Mouse (Mus musculus): ENCODE results near the gene Ttc3. TPM values are rescaled to one million over a fixed set of nuclear protein-coding genes. Genes with fewer than 3 reads are reported as not detected.
A peak's percentile ranks its signal among the peaks of the same experiment; 100 is the strongest.

The Ttc3 gene
- polyA plus RNA-seq, 1 experiment from 2014 or later: 915 TPM

- no peak for ATAC-seq (ENCODE audit: low FRiP score)
Measured at GRCm38 (mm10) chr16:94345733-94346132, 24.7 kb upstream of the Ttc3 start.

GRCm38 (mm10) chr16:94347080-94347731 is 23.2 kb upstream of the Ttc3 start:
- H3K27me3 ChIP-seq (replicated peaks): no peaks in the 10 kb centered on the region
- no peaks in the 10 kb centered on the region for H3K9me3 ChIP-seq (replicated peaks)
- no peak overlapping the region for H3K27ac ChIP-seq (replicated peaks)
- H3K9ac ChIP-seq (replicated peaks): no peak overlapping the region
- H3K4me3 ChIP-seq (replicated peaks): no peak overlapping the region
- H3K4me1 ChIP-seq: peaks cover 10% of the 10 kb centered on the region; the same call in 1 of the 2 replicates
- no peak overlapping the region for H3K4me2 ChIP-seq
- no peaks in the 10 kb centered on the region for H3K36me3 ChIP-seq
- WGBS: 79% methylated on average over 7 of the region's 7 CpGs
- ATAC-seq (ENCODE audit: low FRiP score): no peak

More at GRCm38 (mm10) chr16:94345733-94346132, 24.7 kb upstream of the Ttc3 start:
- H3K4me1 ChIP-seq: peaks cover 10% of the 10 kb centered on the region; the same call in 1 of the 2 replicates
- H3K9ac ChIP-seq (replicated peaks): no peak overlapping the region
- WGBS: 86% methylated on average over 1 of the region's 1 CpGs
- no peaks in the 10 kb centered on the region for H3K36me3 ChIP-seq
- no peak overlapping the region for H3K27ac ChIP-seq (replicated peaks)
- H3K9me3 ChIP-seq (replicated peaks): no peaks in the 10 kb centered on the region
- H3K4me2 ChIP-seq: no peak overlapping the region
- H3K27me3 ChIP-seq (replicated peaks): no peaks in the 10 kb centered on the region
- H3K4me3 ChIP-seq (replicated peaks): no peak overlapping the region

DNA sequence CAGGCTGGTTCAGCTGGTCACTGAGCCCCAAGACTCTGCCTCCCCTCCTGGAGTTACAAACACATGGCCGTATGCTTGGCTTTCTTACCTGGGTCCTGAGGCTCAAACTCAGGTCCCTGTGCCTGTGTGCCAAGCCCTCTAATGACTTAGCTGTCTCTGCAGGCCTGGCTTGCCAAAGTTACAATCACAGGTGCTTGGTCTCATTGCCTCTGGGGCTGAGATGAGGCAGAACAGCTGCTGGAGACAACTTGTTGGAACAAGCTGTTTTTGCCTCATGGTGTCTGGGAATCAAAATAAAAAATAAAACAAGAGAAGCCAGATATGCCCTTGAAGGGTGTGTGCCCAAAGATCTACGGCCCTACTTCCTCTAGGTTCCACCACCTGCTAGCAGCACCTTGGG is 21.6 kb upstream of the Ttc3 start:
- no peaks in the 10 kb centered on the region for H3K27me3 ChIP-seq (replicated peaks)
- no peak for ATAC-seq (ENCODE audit: low FRiP score)
- no peaks in the 10 kb centered on the region for H3K9me3 ChIP-seq (replicated peaks)
- H3K27ac ChIP-seq (replicated peaks): no peak overlapping the region
- H3K4me1 ChIP-seq: peaks cover 10% of the 10 kb centered on the region; the same call in 1 of the 2 replicates
- no peaks in the 10 kb centered on the region for H3K36me3 ChIP-seq
- no peak overlapping the region for H3K9ac ChIP-seq (replicated peaks)
- WGBS: 90% methylated on average over 2 of the region's 2 CpGs
- H3K4me3 ChIP-seq (replicated peaks): no peak overlapping the region
- no peak overlapping the region for H3K4me2 ChIP-seq

- no peak overlapping the region for H3K9ac ChIP-seq (replicated peaks)
- no peak overlapping the region for H3K4me3 ChIP-seq (replicated peaks)
- H3K27ac ChIP-seq (replicated peaks): no peak overlapping the region
- no peaks in the 10 kb centered on the region for H3K9me3 ChIP-seq (replicated peaks)
- 64% methylated on average over 11 of the region's 11 CpGs for WGBS
- H3K36me3 ChIP-seq: no peaks in the 10 kb centered on the region
- H3K4me2 ChIP-seq: no peak overlapping the region
- peaks cover 10% of the 10 kb centered on the region; the same call in 1 of the 2 replicates for H3K4me1 ChIP-seq
- ATAC-seq (ENCODE audit: low FRiP score): 0 out of 2 replicates have a peak, but pooled peaks have one; percentile 24
- no peaks in the 10 kb centered on the region for H3K27me3 ChIP-seq (replicated peaks)
Measured at GRCm38 (mm10) chr16:94349588-94350286, 20.7 kb upstream of the Ttc3 start.

DNA sequence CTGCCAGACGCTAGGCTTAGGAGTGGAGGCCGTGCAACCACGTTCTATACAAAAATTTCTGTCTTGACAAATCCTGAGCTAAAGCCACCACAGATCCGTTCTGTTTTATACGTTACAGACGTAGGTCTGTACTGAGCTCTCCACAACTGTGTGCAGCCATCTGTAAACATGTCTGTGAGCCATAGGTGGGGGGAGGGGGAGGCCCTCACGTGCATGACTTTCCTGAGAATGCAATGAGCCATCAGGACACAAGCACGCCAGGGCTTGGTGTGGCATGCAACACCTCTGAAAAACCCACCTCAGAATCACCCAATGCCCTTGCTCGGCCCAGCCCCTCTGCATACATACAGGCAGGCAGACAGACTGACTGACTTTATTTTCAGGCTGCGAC is 20.1 kb upstream of the Ttc3 start:
- H3K9me3 ChIP-seq (replicated peaks): no peaks in the 10 kb centered on the region
- no peak overlapping the region for H3K27ac ChIP-seq (replicated peaks)
- no peak for ATAC-seq (ENCODE audit: low FRiP score)
- 67% methylated on average over 10 of the region's 10 CpGs for WGBS
- no peaks in the 10 kb centered on the region for H3K36me3 ChIP-seq
- no peaks in the 10 kb centered on the region for H3K27me3 ChIP-seq (replicated peaks)
- H3K4me1 ChIP-seq: peaks cover 10% of the 10 kb centered on the region; the same call in 1 of the 2 replicates
- no peak overlapping the region for H3K4me3 ChIP-seq (replicated peaks)
- H3K4me2 ChIP-seq: no peak overlapping the region
- no peak overlapping the region for H3K9ac ChIP-seq (replicated peaks)

DNA sequence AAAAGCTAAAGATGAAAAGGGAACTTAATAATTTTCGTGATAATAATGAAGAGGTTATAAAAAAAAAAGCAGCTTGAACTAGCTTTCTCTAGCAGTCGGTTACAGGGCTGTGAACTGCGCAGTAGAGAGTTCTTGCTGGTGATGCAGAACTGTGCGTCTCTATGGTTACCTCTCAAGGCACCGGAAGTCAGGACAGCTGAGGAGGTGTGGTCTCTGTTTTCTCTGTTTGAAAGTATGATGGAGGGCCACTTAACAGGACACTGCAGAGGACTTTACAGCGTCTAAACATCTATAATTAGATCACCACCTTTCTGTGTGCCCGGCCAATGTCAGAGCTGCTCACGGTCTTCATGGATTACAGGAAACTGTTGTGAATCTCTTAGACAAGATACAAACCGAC is 16.0 kb upstream of the Ttc3 start:
- no peaks in the 10 kb centered on the region for H3K9me3 ChIP-seq (replicated peaks)
- H3K27me3 ChIP-seq (replicated peaks): no peaks in the 10 kb centered on the region
- no peak overlapping the region for H3K9ac ChIP-seq (replicated peaks)
- H3K4me3 ChIP-seq (replicated peaks): no peak overlapping the region
- no peaks in the 10 kb centered on the region for H3K36me3 ChIP-seq
- no peak; the same call in 1 of the 2 replicates for ATAC-seq (ENCODE audit: low FRiP score)
- H3K27ac ChIP-seq (replicated peaks): no peak overlapping the region
- peaks cover 9% of the 10 kb centered on the region; the same call in 1 of the 2 replicates for H3K4me1 ChIP-seq
- 41% methylated on average over 9 of the region's 9 CpGs for WGBS
- no peak overlapping the region for H3K4me2 ChIP-seq

DNA sequence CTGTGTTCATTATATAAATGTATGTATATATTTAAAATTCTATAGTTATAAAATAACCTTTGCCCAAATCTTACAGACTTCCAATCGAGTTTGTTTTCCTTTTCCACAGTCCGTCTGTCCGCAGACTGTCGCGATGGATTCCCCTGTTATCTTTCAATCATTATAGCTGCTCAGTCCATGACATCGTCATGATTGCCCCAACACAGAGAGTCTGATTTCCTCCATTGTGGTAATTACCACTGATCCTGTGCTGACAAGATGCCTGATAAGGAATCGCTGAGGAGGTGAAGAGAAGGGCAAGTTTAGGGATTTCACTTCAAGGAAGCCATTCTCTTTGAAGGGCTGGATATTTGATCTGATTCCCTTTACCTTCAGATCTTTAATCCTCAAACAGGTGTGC is 14.4 kb upstream of the Ttc3 start:
- Histone ChIP-seq H3K36me3 (no peaks in the 10 kb centered on the region), H3K27me3 (replicated peaks) (no peaks in the 10 kb centered on the region), H3K4me3 (replicated peaks) (no peak overlapping the region), H3K4me2 (no peak overlapping the region), H3K4me1 (no peaks in the 10 kb centered on the region), H3K9me3 (replicated peaks) (no peaks in the 10 kb centered on the region), H3K9ac (replicated peaks) (no peak overlapping the region), H3K27ac (replicated peaks) (no peak overlapping the region)
- WGBS: 78% methylated on average over 7 of the region's 7 CpGs
- no peak for ATAC-seq (ENCODE audit: low FRiP score)

- Histone ChIP-seq H3K27me3 (replicated peaks) (no peaks in the 10 kb centered on the region), H3K36me3 (no peaks in the 10 kb centered on the region), H3K4me3 (replicated peaks) (no peak overlapping the region), H3K9ac (replicated peaks) (no peak overlapping the region), H3K4me1 (peaks cover 1% of the 10 kb centered on the region), H3K27ac (replicated peaks) (no peak overlapping the region), H3K4me2 (no peak overlapping the region), H3K9me3 (replicated peaks) (no peaks in the 10 kb centered on the region)
- WGBS: 80% methylated on average over 11 of the region's 11 CpGs
- no peak for ATAC-seq (ENCODE audit: low FRiP score)
Measured at GRCm38 (mm10) chr16:94356776-94357494, 13.5 kb upstream of the Ttc3 start.

DNA sequence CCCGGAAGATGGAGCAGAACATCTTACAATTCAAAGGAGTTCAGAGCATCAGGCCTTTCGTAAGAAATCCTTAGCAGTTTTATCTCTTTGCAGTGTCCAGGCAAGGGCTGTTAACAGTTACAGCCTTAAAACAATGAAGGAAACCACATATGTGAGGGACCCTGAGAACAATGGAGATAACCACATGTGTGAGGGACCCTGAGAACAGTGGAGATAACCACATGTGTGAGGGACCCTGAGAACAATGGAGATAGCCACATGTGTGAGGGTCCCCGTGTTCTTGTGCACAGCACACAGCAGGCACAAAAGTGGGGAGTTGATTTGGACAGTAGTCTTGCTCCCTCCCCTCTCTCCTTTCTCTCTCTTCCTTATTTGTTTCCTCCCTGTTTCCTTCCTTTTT is 12.3 kb upstream of the Ttc3 start:
- Histone ChIP-seq H3K9me3 (replicated peaks) (no peaks in the 10 kb centered on the region), H3K27me3 (replicated peaks) (no peaks in the 10 kb centered on the region), H3K27ac (replicated peaks) (no peak overlapping the region), H3K9ac (replicated peaks) (no peak overlapping the region), H3K4me1 (peaks cover 9% of the 10 kb centered on the region), H3K4me2 (no peak overlapping the region), H3K4me3 (replicated peaks) (no peak overlapping the region), H3K36me3 (no peaks in the 10 kb centered on the region)
- 78% methylated on average over 3 of the region's 3 CpGs for WGBS
- no peak for ATAC-seq (ENCODE audit: low FRiP score)

GRCm38 (mm10) chr16:94360578-94361350 is 9.7 kb upstream of the Ttc3 start:
- no peak overlapping the region for H3K27ac ChIP-seq (replicated peaks)
- WGBS: 89% methylated on average over 13 of the region's 13 CpGs
- H3K9me3 ChIP-seq (replicated peaks): no peaks in the 10 kb centered on the region
- no peak for ATAC-seq (ENCODE audit: low FRiP score)
- no peak overlapping the region for H3K4me3 ChIP-seq (replicated peaks)
- no peak overlapping the region for H3K9ac ChIP-seq (replicated peaks)
- H3K36me3 ChIP-seq: no peaks in the 10 kb centered on the region
- H3K4me1 ChIP-seq: peaks cover 9% of the 10 kb centered on the region
- no peaks in the 10 kb centered on the region for H3K27me3 ChIP-seq (replicated peaks)
- H3K4me2 ChIP-seq: no peak overlapping the region

GRCm38 (mm10) chr16:94362174-94362873 is 8.1 kb upstream of the Ttc3 start:
- Histone ChIP-seq H3K4me2 (no peak overlapping the region), H3K9me3 (replicated peaks) (no peaks in the 10 kb centered on the region), H3K4me3 (replicated peaks) (no peak overlapping the region), H3K27me3 (replicated peaks) (no peaks in the 10 kb centered on the region), H3K4me1 (peaks cover 9% of the 10 kb centered on the region), H3K27ac (replicated peaks) (no peak overlapping the region), H3K9ac (replicated peaks) (no peak overlapping the region), H3K36me3 (0 out of 2 replicates have a peak, but pooled peaks cover 3% of the 10 kb centered on the region)
- ATAC-seq (ENCODE audit: low FRiP score): peak; percentile 87
- 43% methylated on average over 10 of the region's 10 CpGs for WGBS

Measured in neural tube, embryonic 15.5 days (tissue).